Mouse (Mus musculus): ENCODE measurements around the gene Slc26a6.

DNA sequence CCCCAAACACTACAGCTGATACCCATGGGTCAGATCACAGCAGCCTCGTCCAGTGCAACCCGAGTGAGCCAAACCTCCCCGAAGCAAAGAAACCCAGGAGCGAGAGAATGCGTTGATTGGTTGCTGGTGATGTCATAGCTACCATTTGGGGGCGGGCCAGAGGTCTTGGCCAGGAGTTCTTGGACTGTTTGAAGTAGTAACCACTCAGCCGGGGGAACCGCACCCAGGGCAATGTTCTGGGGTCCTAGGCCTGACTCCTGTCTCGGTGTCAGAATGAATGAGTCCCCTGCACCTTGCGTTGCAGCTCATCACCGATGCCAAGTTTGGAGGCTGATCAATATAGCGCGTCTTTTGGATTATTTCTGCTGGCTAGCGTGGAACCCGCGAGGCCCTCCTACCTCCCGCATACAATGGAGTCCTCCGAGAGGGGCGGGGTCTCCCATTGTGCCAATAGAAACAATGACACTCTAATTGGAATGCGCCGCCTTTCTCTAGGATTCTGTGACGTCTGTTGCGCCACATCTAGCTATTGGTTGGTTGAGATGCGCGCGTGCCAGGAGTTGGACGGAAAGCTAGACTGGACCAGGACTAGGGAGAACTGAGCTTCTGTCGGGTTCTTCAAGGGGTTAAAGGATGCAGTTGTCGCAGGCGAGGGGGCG lies 28.2 kb upstream of the Slc26a6 start:
- no peak for TF ChIP-seq CTCF (IDR thresholded peaks at IDR 0.05; ENCODE audit: low read depth, low read length)
- TF ChIP-seq POLR2A (IDR thresholded peaks at IDR 0.05; ENCODE audit: borderline replicate concordance, low read depth, low read length): no peak
